Mouse (Mus musculus) left cerebral cortex, postnatal 14 days (tissue): Measurements from ENCODE around the gene Gm21974. TPM values are rescaled to one million over a fixed set of nuclear protein-coding genes. Genes with fewer than 3 reads are reported as not detected.

ENCODE experiments used
- DNase-seq, 2 experiments: peaks; one replicate each; pipeline ENCODE4 v3.0.0; 2021 to 2022; ENCODE audit warnings: low spot score in 2 of 2, mixed read lengths in 1 of 2
- intact Hi-C: fragments of 180-260 bp; cut with DNase I; formaldehyde crosslinking; loops from one replicate; pipeline ENCODE4 v1.15.1; 2025
- total RNA-seq, 2 experiments: library from RNA; stranded (reverse); gene quantifications; 2 replicates each; pipeline ENCODE4 v1.2.3; 2021

Gm21974 gene
- total RNA-seq, 2 experiments from 2014 or later = not detected

- no peak for DNase-seq
Observed at GRCm38 (mm10) chr7:127886551-127886950, 8.7 kb downstream of the Gm21974 start.

DNA sequence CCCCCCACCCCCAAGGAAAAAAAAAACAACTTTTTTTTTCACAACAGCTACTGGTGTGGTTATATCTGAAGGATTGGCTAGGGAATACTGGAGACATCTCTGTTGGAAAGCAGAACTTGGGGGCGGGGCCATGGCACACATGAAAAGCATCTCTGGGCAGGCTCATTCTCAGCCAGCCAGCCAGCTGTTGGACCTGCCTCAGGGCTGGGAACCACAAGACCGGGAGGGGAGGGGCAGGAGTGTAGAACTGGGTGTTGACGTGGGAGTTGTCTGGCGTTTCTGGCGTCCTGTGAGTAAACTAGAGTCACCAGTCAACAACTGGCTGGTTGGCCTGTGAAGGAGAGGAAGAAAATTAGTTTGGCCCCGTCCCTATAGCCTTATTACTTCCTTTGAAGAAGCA lies 9.3 kb downstream of the Gm21974 start:
- intact Hi-C loops = no loop called here
- DNase-seq = peak in 1 of 2 experiments; percentile 35

More at GRCm38 (mm10) chr7:127886551-127886950, 8.7 kb downstream of the Gm21974 start:
- intact Hi-C loops = no loop called here

DNA sequence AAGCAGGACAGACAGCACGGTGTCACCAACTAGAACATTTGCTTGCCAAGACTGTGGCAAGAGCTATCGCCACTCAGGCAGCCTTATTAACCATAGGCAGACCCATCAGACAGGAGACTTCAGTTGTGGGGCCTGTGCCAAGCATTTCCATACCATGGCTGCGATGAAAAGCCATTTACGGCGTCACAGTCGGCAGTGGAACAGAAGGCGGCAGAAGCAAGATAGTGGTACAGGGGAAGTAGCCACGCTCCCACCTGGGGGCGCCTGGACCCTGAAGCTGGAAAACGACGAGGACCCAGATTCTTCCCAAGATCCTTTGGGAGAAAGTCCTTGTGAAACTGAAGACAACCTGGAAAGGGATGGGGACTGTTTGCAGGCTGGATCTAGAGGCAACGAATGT lies 14.8 kb downstream of the Gm21974 start:
- no peak for DNase-seq
- intact Hi-C loops = no loop called here

DNA sequence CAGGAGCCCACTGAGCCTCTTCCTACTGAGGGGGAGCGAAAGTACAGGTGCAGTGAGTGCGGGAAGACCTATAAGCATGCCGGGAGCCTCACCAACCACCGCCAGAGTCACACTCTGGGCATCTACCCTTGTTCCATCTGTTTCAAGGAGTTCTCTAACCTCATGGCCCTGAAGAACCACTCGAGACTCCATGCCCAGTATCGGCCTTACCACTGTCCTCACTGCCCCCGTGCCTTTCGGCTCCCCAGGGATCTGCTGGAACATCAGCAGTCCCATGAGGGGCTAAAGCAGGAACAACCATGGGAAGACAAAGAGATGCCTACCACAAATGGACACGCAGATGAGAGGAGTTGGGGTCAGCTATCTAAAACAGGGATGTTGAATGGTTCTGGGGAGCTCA lies 16.0 kb downstream of the Gm21974 start:
- intact Hi-C loops = no loop called here

GRCm38 (mm10) chr7:127876467-127877348 lies 18.5 kb downstream of the Gm21974 start, which contains the start of gene Zfp668:
TSS of gene Zfp668 (minus strand) at chr7:127876828.
- intact Hi-C loops = no loop called here

More for the DNA sequence above, 16.0 kb downstream of the Gm21974 start:
- DNase-seq = no peak

GRCm38 (mm10) chr7:127876041-127876466 lies 19.2 kb downstream of the Gm21974 start, which contains the start of gene Zfp646:
TSS of gene Zfp646 (plus strand) at chr7:127876221.
- intact Hi-C loops = no loop called here
- DNase-seq = peak; percentile 48 to 71

More at GRCm38 (mm10) chr7:127876467-127877348, 18.5 kb downstream of the Gm21974 start, which contains the start of gene Zfp668:
- peak; percentile 93 for DNase-seq

DNA sequence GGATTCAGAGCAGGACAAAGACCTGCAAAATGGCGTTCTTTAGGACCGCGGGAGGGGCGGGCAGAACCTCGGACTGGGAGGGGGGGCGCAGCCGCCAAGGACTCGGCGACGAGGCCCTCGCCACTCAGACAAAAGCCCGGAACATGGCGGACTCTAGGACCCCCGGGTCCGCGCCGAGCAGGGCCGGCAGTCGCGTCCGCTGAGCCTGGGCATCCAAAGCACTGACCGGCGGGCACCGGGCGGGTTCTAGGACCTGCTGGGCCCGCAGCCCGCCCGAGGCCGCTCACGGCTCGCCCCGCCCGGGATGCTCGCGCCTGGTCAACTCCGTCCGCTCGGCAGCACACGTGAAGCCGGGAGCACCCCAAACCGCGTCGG lies 19.6 kb downstream of the Gm21974 start:
- intact Hi-C loops = no loop called here
- peak; percentile 93 to 94 for DNase-seq

GRCm38 (mm10) chr7:127874812-127875626 lies 20.2 kb downstream of the Gm21974 start:
- intact Hi-C loops = no loop called here

DNA sequence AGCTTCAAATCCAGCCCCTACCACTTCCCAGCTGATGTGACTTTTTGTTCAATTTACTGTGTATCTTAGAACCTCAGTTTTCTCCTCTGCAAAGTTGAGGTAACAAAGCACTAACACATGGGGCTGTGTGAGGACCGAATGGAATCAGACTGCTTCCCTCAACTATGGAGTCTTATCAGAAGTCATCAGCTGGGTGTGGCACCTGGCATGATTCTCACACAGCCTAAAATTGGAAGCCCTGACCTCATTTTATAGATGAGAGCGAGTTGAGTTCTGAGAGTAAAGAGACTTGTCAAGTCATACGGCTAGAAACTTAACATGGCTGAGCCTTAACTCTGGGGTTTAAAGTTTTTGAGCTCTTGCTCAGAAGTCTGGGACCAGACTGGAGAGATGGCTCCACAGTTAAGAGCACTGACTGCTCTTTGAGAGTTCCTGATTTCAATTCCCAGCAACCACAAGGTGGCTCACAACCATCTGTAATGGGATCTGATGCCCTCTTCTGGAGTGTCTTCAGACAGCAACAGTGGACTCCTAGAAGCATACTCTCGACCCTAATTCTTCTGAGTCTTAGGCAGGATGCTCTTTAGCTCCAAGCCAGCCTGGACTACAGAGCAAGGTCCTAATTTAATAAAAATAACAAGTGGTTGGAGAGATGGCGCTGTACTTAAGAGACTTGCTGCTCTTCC lies 25.0 kb downstream of the Gm21974 start:
- intact Hi-C loops = no loop called here
- no peak for DNase-seq

More at GRCm38 (mm10) chr7:127874812-127875626, 20.2 kb downstream of the Gm21974 start:
- DNase-seq = no peak

- peak; percentile 30 to 64 for DNase-seq
- intact Hi-C loops = no loop called here
Observed at GRCm38 (mm10) chr7:127869149-127869810, 26.0 kb downstream of the Gm21974 start.

DNA sequence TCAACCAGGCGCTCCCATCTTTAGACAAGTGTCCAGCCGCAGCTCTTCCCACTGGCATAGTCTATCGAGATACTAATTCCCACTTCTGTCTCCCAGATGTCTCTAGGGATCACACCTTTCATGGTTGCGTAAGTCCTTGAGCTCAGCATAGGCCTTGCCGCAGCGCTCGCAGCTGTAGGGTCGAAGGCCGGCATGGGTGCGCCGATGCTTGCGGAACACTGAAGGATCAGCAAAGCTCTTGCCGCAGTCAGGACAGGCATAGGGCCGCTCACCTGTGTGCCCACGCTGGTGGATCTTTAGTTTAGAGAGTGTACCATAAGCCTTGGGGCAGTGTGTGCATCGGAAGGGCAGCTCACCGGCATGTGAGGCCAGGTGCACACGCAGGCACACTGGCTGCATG lies 27.6 kb downstream of the Gm21974 start:
- intact Hi-C loops = no loop called here
- DNase-seq = no peak

- intact Hi-C loops = no loop called here
- no peak for DNase-seq
Observed at GRCm38 (mm10) chr7:127866434-127866833, 28.8 kb downstream of the Gm21974 start.

DNA sequence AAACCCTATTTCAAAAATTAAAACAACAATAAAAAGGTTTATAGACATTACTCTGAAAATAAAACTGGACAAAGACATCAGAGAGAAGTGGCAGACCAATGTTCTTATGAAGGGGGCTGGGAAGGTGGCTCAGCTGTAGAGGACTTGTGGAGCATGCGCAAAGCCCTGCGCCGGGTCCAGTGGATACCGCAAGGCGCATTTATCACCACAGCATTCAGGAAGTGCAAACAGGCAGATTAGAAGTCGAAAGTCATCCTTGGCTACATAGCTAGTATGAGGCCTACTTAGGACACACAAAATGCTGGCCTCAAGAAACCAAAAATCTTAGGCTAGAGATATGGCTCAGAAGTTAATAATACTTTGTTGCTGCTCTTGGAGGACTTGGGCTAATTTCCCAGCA lies 37.0 kb downstream of the Gm21974 start:
- intact Hi-C loops = no loop called here
- DNase-seq = no peak

- intact Hi-C loops = no loop called here
- no peak for DNase-seq
Observed at GRCm38 (mm10) chr7:127850906-127851305, 44.3 kb downstream of the Gm21974 start.

GRCm38 (mm10) chr7:127849973-127850875 lies 45.0 kb downstream of the Gm21974 start:
- no peak for DNase-seq
- intact Hi-C loops = no loop called here

DNA sequence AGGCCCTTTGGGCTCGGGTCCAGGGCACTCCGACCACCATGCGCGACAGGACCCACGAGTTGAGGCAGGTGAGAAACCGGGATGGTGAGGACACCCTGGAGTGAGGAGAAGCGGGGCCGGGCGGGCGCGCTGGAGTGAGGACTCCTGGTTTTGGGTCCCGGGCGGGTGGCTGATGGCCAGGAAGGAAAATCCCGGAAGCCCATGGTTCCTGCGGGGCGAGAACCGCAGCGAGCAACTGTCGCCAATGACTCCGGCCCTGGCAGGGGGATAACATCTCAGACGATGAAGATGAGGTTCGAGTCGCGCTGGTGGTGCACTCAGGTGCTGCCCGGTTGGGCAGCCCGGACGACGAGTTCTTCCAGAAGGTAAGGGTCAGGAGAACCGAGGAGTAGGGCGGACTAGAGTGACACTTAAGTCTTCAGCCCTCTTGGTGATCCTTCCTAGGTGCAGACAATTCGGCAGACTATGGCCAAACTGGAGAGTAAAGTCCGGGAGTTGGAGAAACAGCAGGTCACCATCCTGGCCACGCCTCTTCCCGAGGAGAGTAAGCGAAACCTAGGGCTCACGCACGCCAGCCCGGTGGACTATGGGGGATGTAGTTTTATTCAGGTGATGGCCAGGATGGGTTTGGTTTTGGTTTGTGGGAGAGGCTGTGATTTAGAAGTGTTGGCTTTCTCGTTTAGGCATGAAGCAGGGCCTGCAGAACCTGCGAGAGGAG lies 53.1 kb downstream of the Gm21974 start:
- intact Hi-C loops = no loop called here
- DNase-seq = peak; percentile 77

DNA sequence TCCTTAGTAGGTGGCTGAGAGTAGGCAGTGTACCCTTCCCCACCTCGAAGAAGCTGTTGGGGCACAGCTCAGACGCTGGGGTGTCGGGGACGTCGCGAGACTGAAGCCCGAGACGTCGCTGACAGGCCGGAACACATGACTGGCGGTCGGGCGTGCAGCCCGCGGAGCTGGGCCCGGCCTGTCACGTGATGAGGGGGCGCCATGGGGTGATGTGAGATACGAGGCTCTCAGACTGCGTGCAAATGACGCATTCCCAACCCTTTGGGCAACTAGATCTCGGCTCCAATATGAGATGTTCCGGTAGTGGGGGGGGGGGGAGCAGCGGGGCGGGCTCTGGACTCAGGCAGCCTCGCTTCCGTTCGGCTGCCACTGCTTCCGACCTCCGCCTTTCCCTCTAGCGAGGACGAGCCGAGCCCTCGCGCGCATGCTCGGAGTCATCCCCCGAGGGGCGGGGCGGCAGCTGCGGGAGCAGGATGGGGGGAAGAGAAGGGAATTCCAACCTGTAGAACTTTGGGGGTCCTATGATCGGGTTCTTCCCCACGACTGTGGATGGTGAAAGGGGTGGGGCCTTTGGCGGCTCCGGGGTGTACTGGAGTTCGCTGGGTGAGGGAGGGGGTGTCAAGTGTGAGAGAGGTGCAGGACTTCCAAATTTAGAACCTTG lies 53.8 kb downstream of the Gm21974 start:
- intact Hi-C loops = no loop called here
- DNase-seq = peak; percentile 94 to 99
